Mouse (Mus musculus) heart, postnatal 0 days (tissue): ENCODE results near the gene Insl5.

Source experiments
- CTCF ChIP-seq: IDR thresholded peaks from 2 replicates; pipeline ENCODE4 v1.5.1; 2016; ENCODE audit warnings: antibody characterized with exemption, control low read depth, low read depth
- EP300 ChIP-seq: IDR thresholded peaks from 2 replicates; pipeline ENCODE4 v1.6.1; 2016; ENCODE audit warnings: antibody characterized with exemption, low read depth

GRCm38 (mm10) chr4:103005190-103005945 is 21.3 kb downstream of the Insl5 start:
- TF ChIP-seq CTCF (no peak), EP300 (no peak)
